Mouse (Mus musculus) ovary, adult 10 weeks (tissue): ENCODE results near the gene Kif18a. TPM values are rescaled to one million over a fixed set of nuclear protein-coding genes. Genes with fewer than 3 reads are reported as not detected.

ENCODE experiments used
- polyA plus RNA-seq: library from polyadenylated mRNA; stranded (reverse); fragments of 350-450 nt; fragmentation: Illumina TruSeq; extraction: RNeasy Lipid Tissue Mini Kit (QIAGEN cat#74804); gene quantifications from one replicate; pipeline ENCODE4 v1.2.3, GENCODE M21; 2014

Kif18a gene
- polyA plus RNA-seq: 24.4 TPM

GRCm38 (mm10) chr2:109280600-109281340, at the start of gene Kif18a, which contains the start of gene Mettl15:
Gene Kif18a (plus strand): TSS chr2:109280738.
Gene Mettl15 (minus strand): TSS chr2:109280748.

Other genes starting within 250 kb of the Kif18a start
- 13.9 TPM for gene Mettl15, start within 50 bp of the Kif18a start, polyA plus RNA-seq